Mouse (Mus musculus) lung, embryonic 16.5 days (tissue): Measurements from ENCODE around the gene Ptcd1. TPM values are rescaled to one million over a fixed set of nuclear protein-coding genes. Genes with fewer than 3 reads are reported as not detected.

ENCODE experiments used
- polyA plus RNA-seq: library from polyadenylated mRNA; unstranded; fragments of >200 nt; fragmentation: Nextera tagmentation; extraction: Ambion mirVana; gene quantifications from 2 replicates; pipeline ENCODE4 v1.2.1, GENCODE M21; 2015

Gene Ptcd1
- polyA plus RNA-seq, 1 experiment from 2014 or later = 15.7 TPM

Other genes starting within 250 kb of the Ptcd1 start
- 9.5 and 15.6 TPM in 2 replicates for gene Smurf1, start 201.3 kb downstream of the Ptcd1 start, polyA plus RNA-seq
- gene Gm4871, start 134.4 kb downstream of the Ptcd1 start, polyA plus RNA-seq = 0.25 TPM in 1 of 2 replicates, not detected in the other
- 0.23 TPM in 1 of 2 replicates, not detected in the other for gene 1700018F24Rik, start 124.1 kb downstream of the Ptcd1 start, polyA plus RNA-seq
- 146 and 150 TPM in 2 replicates for gene Arpc1a, start 83.3 kb downstream of the Ptcd1 start, polyA plus RNA-seq
- not detected in 2 replicates for gene Kpna7, start 83.1 kb downstream of the Ptcd1 start, polyA plus RNA-seq
- gene Arpc1b, start 52.9 kb downstream of the Ptcd1 start, polyA plus RNA-seq = 379 and 391 TPM in 2 replicates
- 78.0 and 94.0 TPM in 2 replicates for gene Pdap1, start 26.9 kb downstream of the Ptcd1 start, polyA plus RNA-seq
- 178 and 181 TPM in 2 replicates for gene Bud31, start 26.7 kb downstream of the Ptcd1 start, polyA plus RNA-seq
- gene Cpsf4, start 105 bp upstream of the Ptcd1 start, polyA plus RNA-seq = 49.1 and 50.4 TPM in 2 replicates
- gene Atp5j2, start 25.0 kb upstream of the Ptcd1 start, polyA plus RNA-seq = 672 and 734 TPM in 2 replicates
- 9.4 and 10.9 TPM in 2 replicates for gene Zkscan14, start 34.8 kb upstream of the Ptcd1 start, polyA plus RNA-seq
- 12.0 and 12.4 TPM in 2 replicates for gene Zkscan5, start 37.5 kb upstream of the Ptcd1 start, polyA plus RNA-seq
- 33.9 and 36.5 TPM in 2 replicates for gene Zfp655, start 64.6 kb upstream of the Ptcd1 start, polyA plus RNA-seq
- gene Zscan25, start 113.4 kb upstream of the Ptcd1 start, polyA plus RNA-seq = 0.15 and 0.57 TPM in 2 replicates
- gene Cyp3a57, start 178.2 kb upstream of the Ptcd1 start, polyA plus RNA-seq = not detected in 2 replicates